Comparison of ENCODE assay signal across 19 mouse cellular contexts in the genomic region with DNA sequence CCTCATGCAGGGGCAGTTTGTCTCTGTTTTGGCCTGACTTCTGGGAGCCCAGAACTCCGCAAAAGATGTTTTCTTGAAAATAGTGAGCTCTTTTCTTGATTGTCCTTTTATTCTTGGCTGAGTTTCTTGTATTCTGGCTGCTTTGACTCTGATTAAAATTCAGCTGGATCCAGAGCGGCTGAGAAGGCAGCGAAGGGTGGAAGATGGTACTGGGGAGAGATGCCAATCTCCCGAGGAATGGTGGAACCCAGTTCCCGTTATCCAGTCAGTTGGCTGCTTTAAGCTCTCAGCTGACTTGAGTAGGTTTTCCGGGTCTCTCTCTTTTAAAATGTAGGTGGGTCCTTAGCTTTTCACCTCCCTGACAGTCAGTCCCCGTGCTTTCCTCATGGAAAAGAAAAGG. TPM values are rescaled to one million over a fixed set of nuclear protein-coding genes. Genes with fewer than 3 reads are reported as not detected.
DNase-seq lines count a peak whose midpoint lies in the region; ATAC-seq lines count a peak whose summit lies in the region.
"Had no signal": no experiment of that assay in that cellular context is flagged by ENCODE, and none has a peak within 500 bp of the region (broad histone marks: within the 10 kb centered on the region; RNA-seq: fewer than 3 reads in every experiment).

No protein-coding gene starts in this region.

- H3K4me3 ChIP-seq in hindbrain, embryonic 16.5 days (ENCODE audit: low read length) = no peak overlapping the region
- H3K4me3 ChIP-seq in hindbrain, embryonic 14.5 days (replicated peaks; ENCODE audit: low read length) = no peak overlapping the region
- H3K4me3 ChIP-seq: forebrain, embryonic 10.5 days; intestine, embryonic 15.5 days; limb, embryonic 12.5 days; lung, embryonic 15.5 days had no signal

- ATAC-seq in hindbrain, embryonic 16.5 days = peak; percentile 57; the same call in 1 of the 2 replicates
- no peak for ATAC-seq in hindbrain, embryonic 14.5 days (ENCODE audit: low FRiP score)
- ATAC-seq: intestine, embryonic 15.5 days had no signal

- H3K36me3 ChIP-seq in hindbrain, embryonic 16.5 days (ENCODE audit: control insufficient read depth, insufficient read depth, low read length) = no peaks in the 10 kb centered on the region
- no peaks in the 10 kb centered on the region for H3K36me3 ChIP-seq in hindbrain, embryonic 14.5 days (replicated peaks; ENCODE audit: control insufficient read depth, insufficient read depth)
- H3K36me3 ChIP-seq: forebrain, embryonic 10.5 days; intestine, embryonic 15.5 days; limb, embryonic 12.5 days; lung, embryonic 15.5 days had no signal

- no peak overlapping the region for H3K9ac ChIP-seq in hindbrain, embryonic 16.5 days (ENCODE audit: low read depth, low read length)
- H3K9ac ChIP-seq in hindbrain, embryonic 14.5 days = no peak overlapping the region
- H3K9ac ChIP-seq: intestine, embryonic 15.5 days; limb, embryonic 12.5 days; liver, embryonic 14.5 days; lung, embryonic 15.5 days had no signal

- H3K4me2 ChIP-seq in hindbrain, embryonic 16.5 days (ENCODE audit: low read length) = no peak overlapping the region; the same call in 1 of the 2 replicates
- H3K4me2 ChIP-seq in hindbrain, embryonic 14.5 days (replicated peaks) = no peak overlapping the region
- H3K4me2 ChIP-seq: intestine, embryonic 15.5 days; limb, embryonic 12.5 days; lung, embryonic 15.5 days had no signal

- peak; percentile 22 to 45 for DNase-seq in cerebellum, postnatal 14 days
- DNase-seq in cerebellum, adult 11 months = no peak
- DNase-seq in hindbrain, embryonic 14.5 days (ENCODE audit: low spot score) = no peak
- peak; percentile 15 for DNase-seq in left cerebral cortex, postnatal 4 days
- no peak for DNase-seq in left cerebral cortex, adult 8-10 months (ENCODE audit: low spot score in 2 of 2)
- peak; percentile 18 for DNase-seq in brain, embryonic 18.5 days (ENCODE audit: low read depth, low spot score)
- no peak for DNase-seq in yolk sac, embryonic 10.5 days (ENCODE audit: low spot score)
- DNase-seq: adrenal gland, postnatal 25 days; B cell, adult 2 months; lung, postnatal 4 days; spleen, adult 18-20 months; thymus, postnatal 36 days had no signal

- intact Hi-C loops in left cerebral cortex, postnatal 4 days (cut with DNase I) = no loop called here

- H3K27ac ChIP-seq in hindbrain, embryonic 16.5 days (ENCODE audit: low read depth, low read length) = peak overlapping the region; percentile 48; the same call in 1 of the 2 replicates
- no peak overlapping the region for H3K27ac ChIP-seq in hindbrain, embryonic 14.5 days
- H3K27ac ChIP-seq: forebrain, embryonic 10.5 days; intestine, embryonic 15.5 days; kidney, postnatal 0 days; limb, embryonic 12.5 days; liver, embryonic 14.5 days; lung, embryonic 15.5 days had no signal

- WGBS in hindbrain, embryonic 16.5 days = 60% methylated on average over 7 of the region's 7 CpGs
- WGBS in hindbrain, embryonic 14.5 days = 52% methylated on average over 7 of the region's 7 CpGs

- no peaks in the 10 kb centered on the region for H3K27me3 ChIP-seq in hindbrain, embryonic 16.5 days (replicated peaks; ENCODE audit: control insufficient read depth, insufficient read depth, low read length)
- no peaks in the 10 kb centered on the region for H3K27me3 ChIP-seq in hindbrain, embryonic 14.5 days (ENCODE audit: control insufficient read depth, insufficient read depth, low read length)
- H3K27me3 ChIP-seq: intestine, embryonic 15.5 days; limb, embryonic 12.5 days; lung, embryonic 15.5 days had no signal

- H3K9me3 ChIP-seq in hindbrain, embryonic 16.5 days (ENCODE audit: control insufficient read depth, low read length) = no peaks in the 10 kb centered on the region
- no peaks in the 10 kb centered on the region for H3K9me3 ChIP-seq in hindbrain, embryonic 14.5 days (ENCODE audit: control insufficient read depth, low read length)
- H3K9me3 ChIP-seq: forebrain, embryonic 10.5 days; intestine, embryonic 15.5 days; limb, embryonic 12.5 days; lung, embryonic 15.5 days had no signal

- H3K4me1 ChIP-seq in hindbrain, embryonic 16.5 days (ENCODE audit: control insufficient read depth, insufficient read depth, low read depth, low read length) = peaks cover 9% of the 10 kb centered on the region; the same call in 1 of the 2 replicates
- H3K4me1 ChIP-seq in hindbrain, embryonic 14.5 days (replicated peaks; ENCODE audit: control insufficient read depth, insufficient read depth, low read length) = peaks cover 11% of the 10 kb centered on the region; the same call in 1 of the 2 replicates

RNA-seq across cellular contexts. Expression of a gene that starts 47.9 kb away (rescaled TPM):
- 12.8 and 14.4 TPM in 2 replicates for polyA plus RNA-seq in hindbrain, embryonic 16.5 days (2015; fragmentation: Nextera tagmentation; extraction: Ambion mirVana)
- polyA plus RNA-seq in hindbrain, embryonic 14.5 days (2014; fragmentation: Nextera tagmentation; extraction: Ambion mirVana) = 17.7 and 17.8 TPM in 2 replicates
- total RNA-seq in left cerebral cortex, postnatal 4 days (2021) = 10 to 100 TPM; 27.5 to 27.9 TPM
- 10 to 100 TPM; 22.8 to 26.2 (median 23.7) TPM for total RNA-seq in left cerebral cortex, adult 8-10 months (2022)

Comparison
In these comparisons a context has a peak if more than half of its experiments do, and no peak if none do; other contexts are left out.
1. DNase-seq: peak in cerebellum, postnatal 14 days (2 of 2), left cerebral cortex, postnatal 4 days (single experiment) and brain, embryonic 18.5 days (single experiment); none in cerebellum, adult 11 months (single experiment), hindbrain, embryonic 14.5 days (single experiment), left cerebral cortex, adult 8-10 months (0 of 2) and yolk sac, embryonic 10.5 days (single experiment).